Mouse (Mus musculus) kidney, postnatal 0 days (tissue): ENCODE measurements around the gene Ccdc105. TPM values are rescaled to one million over a fixed set of nuclear protein-coding genes. Genes with fewer than 3 reads are reported as not detected.

Experiments
- ATAC-seq: fragments of 200-750 bp; cut with Nextera tagmentation; replicated peaks from 2 replicates; pipeline ENCODE4 v1.8.0; 2017; ENCODE audit warnings: low read depth, moderate number of reproducible peaks, moderate TSS enrichment, moderate library complexity; ENCODE audit not compliant: low FRiP score
- DNase-seq: peaks from one replicate; pipeline ENCODE4 v3.0.0-alpha.2; 2016; ENCODE audit warnings: low spot score
- H3K27ac ChIP-seq: fragments of 300-500 bp; sonication (generic); 2 replicates; pipeline ENCODE4 v1.5.1; 2014; ENCODE audit warnings: mild to moderate bottlenecking
- H3K27me3 ChIP-seq: fragments of 300-500 bp; sonication (generic); 2 replicates; pipeline ENCODE4 v1.6.1; 2014; ENCODE audit warnings: low read length, mixed read lengths; ENCODE audit not compliant: insufficient read depth
- H3K36me3 ChIP-seq: fragments of 300-500 bp; sonication (generic); 2 replicates; pipeline ENCODE4 v1.6.1; 2014; ENCODE audit warnings: low read length, mixed read lengths; ENCODE audit not compliant: insufficient read depth
- H3K4me1 ChIP-seq: fragments of 300-500 bp; sonication (generic); replicated peaks from 2 replicates; pipeline ENCODE4 v1.6.1; 2014; ENCODE audit warnings: antibody characterized with exemption, low read length, mixed read lengths; ENCODE audit not compliant: insufficient read depth
- H3K4me2 ChIP-seq: fragments of 300-500 bp; sonication (generic); 2 replicates; pipeline ENCODE4 v1.6.1; 2014; ENCODE audit warnings: mild to moderate bottlenecking, low read length, moderate library complexity, mixed read lengths
- H3K4me3 ChIP-seq: fragments of 300-500 bp; sonication (generic); replicated peaks from 2 replicates; pipeline ENCODE4 v1.5.1; 2014; ENCODE audit warnings: low read depth, low read length
- H3K9ac ChIP-seq: fragments of 300-500 bp; sonication (generic); 2 replicates; pipeline ENCODE4 v1.6.1; 2014; ENCODE audit warnings: low read depth, low read length
- H3K9me3 ChIP-seq: fragments of 300-500 bp; sonication (generic); replicated peaks from 2 replicates; pipeline ENCODE4 v1.6.1; 2016; ENCODE audit warnings: low read length, inconsistent platforms, mixed read lengths
- CTCF ChIP-seq: IDR thresholded peaks from 2 replicates; pipeline ENCODE4 v1.5.1; 2016; ENCODE audit warnings: antibody characterized with exemption, low read depth, mild to moderate bottlenecking, moderate library complexity
- WGBS: fragments of 180-500 bp; shearing (Covaris S2); extraction: QIAGEN DNeasy Blood & Tissue Kit; methylation state at CpG from one replicate; pipeline ENCODE4 v1.1.7; 2014; 5-methylcytosine and 5-hydroxymethylcytosine counted together
- polyA plus RNA-seq: library from polyadenylated mRNA; unstranded; fragments of >200 nt; fragmentation: Nextera tagmentation; extraction: Ambion mirVana; gene quantifications from 2 replicates; pipeline ENCODE4 v1.2.1, GENCODE M21; 2015

Gene Ccdc105
- not detected in 2 replicates for polyA plus RNA-seq

GRCm38 (mm10) chr10:78752452-78753191 is at the start of gene Ccdc105:
Gene Ccdc105 (minus strand): TSS chr10:78753065.
- no peak within 1 kb of the TSS for H3K27ac ChIP-seq

GRCm38 (mm10) chr10:78801449-78801848 is 48.6 kb upstream of the Ccdc105 start:
- Histone ChIP-seq H3K4me3 (no peak overlapping the region), H3K4me2 (no peak overlapping the region), H3K36me3 (no peaks in the 10 kb centered on the region), H3K27ac (no peak overlapping the region), H3K27me3 (no peaks in the 10 kb centered on the region), H3K4me1 (no peaks in the 10 kb centered on the region), H3K9me3 (no peaks in the 10 kb centered on the region), H3K9ac (no peak overlapping the region)
- no peak; the same call in 1 of the 2 replicates for TF ChIP-seq CTCF
- DNase-seq = no peak
- WGBS = 72% methylated on average over 2 of the region's 2 CpGs
- no peak for ATAC-seq

More at GRCm38 (mm10) chr10:78752452-78753191, at the start of gene Ccdc105:
- Histone ChIP-seq H3K4me1 (peaks cover 1% of the 10 kb centered on the region; the same call in 1 of the 2 replicates), H3K4me2 (peak within 1 kb of the TSS; percentile 87), H3K27me3 (no peaks in the 10 kb centered on the region), H3K9ac (peak within 1 kb of the TSS; percentile 33), H3K36me3 (no peaks in the 10 kb centered on the region), H3K4me3 (peak within 1 kb of the TSS; percentile 44), H3K9me3 (no peaks in the 10 kb centered on the region)
- peak; percentile 93 for ATAC-seq
- WGBS = under 1% methylated on average over 61 of the region's 61 CpGs
- no peak for TF ChIP-seq CTCF
- DNase-seq = peak; percentile 86

- DNase-seq = peak; percentile 13
- H3K4me3 ChIP-seq = no peak overlapping the region
- ATAC-seq = no peak
- WGBS = 25% methylated on average over 1 of the region's 1 CpGs
- peak; percentile 30; the same call in 1 of the 2 replicates for TF ChIP-seq CTCF
- no peaks in the 10 kb centered on the region for H3K9me3 ChIP-seq
- H3K27ac ChIP-seq = no peak overlapping the region
- H3K4me2 ChIP-seq = no peak overlapping the region
- no peaks in the 10 kb centered on the region for H3K27me3 ChIP-seq
- no peaks in the 10 kb centered on the region for H3K36me3 ChIP-seq
- no peaks in the 10 kb centered on the region for H3K4me1 ChIP-seq
- no peak overlapping the region for H3K9ac ChIP-seq
Observed at GRCm38 (mm10) chr10:78790561-78790960, 37.7 kb upstream of the Ccdc105 start.

GRCm38 (mm10) chr10:78787566-78788087 is 34.8 kb upstream of the Ccdc105 start:
- WGBS = 2% methylated on average over 22 of the region's 22 CpGs
- H3K27me3 ChIP-seq = no peaks in the 10 kb centered on the region
- H3K4me1 ChIP-seq = no peaks in the 10 kb centered on the region
- 0 out of 2 replicates have a peak overlapping the region, but pooled peaks have one; percentile 13 for H3K27ac ChIP-seq
- H3K4me2 ChIP-seq = peak overlapping the region; percentile 74
- H3K9ac ChIP-seq = peak overlapping the region; percentile 57; the same call in 1 of the 2 replicates
- peak overlapping the region; percentile 37 for H3K4me3 ChIP-seq
- TF ChIP-seq CTCF = no peak; the same call in 1 of the 2 replicates
- ATAC-seq (peak; percentile 93), DNase-seq (peak; percentile 89)
- H3K36me3 ChIP-seq = no peaks in the 10 kb centered on the region
- no peaks in the 10 kb centered on the region for H3K9me3 ChIP-seq

- Histone ChIP-seq H3K27me3 (no peaks in the 10 kb centered on the region), H3K9me3 (no peaks in the 10 kb centered on the region), H3K4me1 (0 out of 2 replicates have a peak, but pooled peaks cover 4% of the 10 kb centered on the region), H3K4me2 (peak within 1 kb of the TSS; percentile 94), H3K36me3 (no peaks in the 10 kb centered on the region), H3K27ac (no peak within 1 kb of the TSS), H3K4me3 (peak within 1 kb of the TSS; percentile 42), H3K9ac (peak within 1 kb of the TSS; percentile 46)
- 2% methylated on average over 31 of the region's 54 CpGs for WGBS
- no peak for TF ChIP-seq CTCF
- DNase-seq = peak; percentile 16
- ATAC-seq = peak; percentile 55; the same call in 1 of the 2 replicates
Observed at GRCm38 (mm10) chr10:78779981-78780651, 27.3 kb upstream of the Ccdc105 start, which contains the start of gene Slc1a6. Gene Slc1a6 (plus strand): TSS chr10:78780496.

GRCm38 (mm10) chr10:78779527-78779926 is 26.7 kb upstream of the Ccdc105 start:
- Histone ChIP-seq H3K27ac (no peak overlapping the region), H3K9ac (0 out of 2 replicates have a peak overlapping the region, but pooled peaks have one; percentile 46), H3K36me3 (no peaks in the 10 kb centered on the region), H3K4me2 (peak overlapping the region; percentile 94), H3K4me1 (0 out of 2 replicates have a peak, but pooled peaks cover 4% of the 10 kb centered on the region), H3K4me3 (peak overlapping the region; percentile 42), H3K9me3 (no peaks in the 10 kb centered on the region), H3K27me3 (no peaks in the 10 kb centered on the region)
- 49% methylated on average over 9 of the region's 9 CpGs for WGBS
- ATAC-seq = no peak
- no peak for DNase-seq
- TF ChIP-seq CTCF = no peak
